Mouse (Mus musculus): Measurements from ENCODE around the gene Ccdc71.
A peak's percentile ranks its signal among the peaks of the same experiment; 100 is the strongest.

Ccdc71 gene

GRCm38 (mm10) chr9:108456953-108457352 is 3.4 kb upstream of the Ccdc71 start:
- DNase-seq (ENCODE audit: low read depth, low spot score): no peak

- no peak for DNase-seq (ENCODE audit: low read depth, low spot score)
Observed at GRCm38 (mm10) chr9:108459939-108460318, 398 bp upstream of the Ccdc71 start.

GRCm38 (mm10) chr9:108461181-108461631 is 879 bp downstream of the Ccdc71 start, which contains the start of gene Klhdc8b:
Gene Klhdc8b (minus strand): TSS chr9:108461581.
- DNase-seq (ENCODE audit: low read depth, low spot score): no peak

- DNase-seq (ENCODE audit: low read depth, low spot score): no peak
Observed at GRCm38 (mm10) chr9:108461675-108462074, 1.3 kb downstream of the Ccdc71 start.

GRCm38 (mm10) chr9:108462192-108462591 is 1.9 kb downstream of the Ccdc71 start:
- no peak for DNase-seq (ENCODE audit: low read depth, low spot score)

GRCm38 (mm10) chr9:108463713-108464112 is 3.4 kb downstream of the Ccdc71 start:
- no peak for DNase-seq (ENCODE audit: low read depth, low spot score)

GRCm38 (mm10) chr9:108466219-108466618 is 5.9 kb downstream of the Ccdc71 start:
- no peak for DNase-seq (ENCODE audit: low read depth, low spot score)

GRCm38 (mm10) chr9:108469430-108469829 is 9.1 kb downstream of the Ccdc71 start:
- DNase-seq (ENCODE audit: low read depth, low spot score): no peak

GRCm38 (mm10) chr9:108469845-108470244 is 9.5 kb downstream of the Ccdc71 start:
- DNase-seq (ENCODE audit: low read depth, low spot score): no peak

GRCm38 (mm10) chr9:108474528-108474927 is 14.2 kb downstream of the Ccdc71 start:
- no peak for DNase-seq (ENCODE audit: low read depth, low spot score)

- DNase-seq (ENCODE audit: low read depth, low spot score): peak; percentile 74
Observed at GRCm38 (mm10) chr9:108478638-108479156, 18.4 kb downstream of the Ccdc71 start.

GRCm38 (mm10) chr9:108479241-108479640 is 18.9 kb downstream of the Ccdc71 start:
- no peak for DNase-seq (ENCODE audit: low read depth, low spot score)

GRCm38 (mm10) chr9:108479721-108480351 is 19.5 kb downstream of the Ccdc71 start, which contains the start of gene Lamb2:
Gene Lamb2 (plus strand): TSS chr9:108479736.
- no peak for DNase-seq (ENCODE audit: low read depth, low spot score)

- no peak for DNase-seq (ENCODE audit: low read depth, low spot score)
Observed at GRCm38 (mm10) chr9:108480813-108481519, 20.6 kb downstream of the Ccdc71 start.

- no peak for DNase-seq (ENCODE audit: low read depth, low spot score)
Observed at GRCm38 (mm10) chr9:108481520-108482210, 21.3 kb downstream of the Ccdc71 start.

GRCm38 (mm10) chr9:108483051-108483790 is 22.9 kb downstream of the Ccdc71 start:
- no peak for DNase-seq (ENCODE audit: low read depth, low spot score)

- no peak for DNase-seq (ENCODE audit: low read depth, low spot score)
Observed at GRCm38 (mm10) chr9:108484021-108484420, 23.7 kb downstream of the Ccdc71 start.

GRCm38 (mm10) chr9:108485301-108485875 is 25.1 kb downstream of the Ccdc71 start:
- DNase-seq (ENCODE audit: low read depth, low spot score): no peak

- DNase-seq (ENCODE audit: low read depth, low spot score): no peak
Observed at GRCm38 (mm10) chr9:108486973-108487530, 26.7 kb downstream of the Ccdc71 start.

GRCm38 (mm10) chr9:108488403-108488802 is 28.1 kb downstream of the Ccdc71 start:
- no peak for DNase-seq (ENCODE audit: low read depth, low spot score)

GRCm38 (mm10) chr9:108489215-108489614 is 28.9 kb downstream of the Ccdc71 start:
- no peak for DNase-seq (ENCODE audit: low read depth, low spot score)

Measured in WW6 (cell line).